Mouse (Mus musculus) left cerebral cortex, adult 2 months (tissue): ENCODE measurements at regions not wholly inside any gene's neighbourhood (a gene's known extent, or its start where the extent isn't known, plus 50 kb on each side); places are given as distances from the start of the nearest gene placed in this dataset.

Experiments
- DNase-seq, 2 experiments: peaks; one replicate each; pipeline ENCODE4 v3.0.0; 2021 to 2022; ENCODE audit warnings: low spot score in 2 of 2, mixed read lengths in 1 of 2; ENCODE audit errors: extremely low spot score in 1 of 2
- H3K27ac ChIP-seq: fragments of 200-600 bp; 2 replicates; pipeline ENCODE4 v1.8.1; 2022
- H3K4me3 ChIP-seq: fragments of 200-600 bp; 2 replicates; pipeline ENCODE4 v1.8.1; 2022
- CTCF ChIP-seq: fragments of 200-600 bp; IDR thresholded peaks from 2 replicates; pipeline ENCODE4 v1.8.1; 2022; ENCODE audit warnings: antibody characterized with exemption, mild to moderate bottlenecking, moderate library complexity
- intact Hi-C: fragments of 180-260 bp; cut with DNase I; formaldehyde crosslinking; loops from one replicate; pipeline ENCODE4 v1.15.1; 2025

DNA sequence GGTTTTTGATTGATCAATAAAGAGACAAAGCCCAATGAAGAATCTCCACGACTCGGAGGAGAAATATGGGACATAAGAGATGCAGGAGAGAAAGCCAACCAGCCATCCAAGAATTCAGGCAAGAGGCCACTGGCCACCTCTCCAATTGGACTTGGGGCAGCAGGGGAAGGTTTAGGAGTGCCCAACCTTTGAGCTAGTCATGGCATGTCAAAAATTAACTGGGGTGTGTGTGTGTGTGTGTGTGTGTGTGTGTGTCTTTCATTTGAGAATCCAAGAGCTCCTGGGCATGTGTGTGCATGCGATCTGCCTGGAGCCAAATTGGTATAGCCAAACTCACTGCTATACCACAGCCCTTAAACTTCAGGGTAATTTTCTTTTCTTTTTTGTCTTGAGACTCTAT is 51.6 kb upstream of the Cecr2 start:
- no peak overlapping the region for H3K4me3 ChIP-seq
- DNase-seq: no peak
- H3K27ac ChIP-seq: no peak overlapping the region
- intact Hi-C loops: no loop called here
- TF ChIP-seq CTCF: no peak

GRCm38 (mm10) chr6:120612346-120612745 is 53.8 kb upstream of the Cecr2 start:
- DNase-seq: no peak
- intact Hi-C loops: no loop called here
- TF ChIP-seq CTCF: no peak
- no peak overlapping the region for H3K4me3 ChIP-seq
- H3K27ac ChIP-seq: no peak overlapping the region

GRCm38 (mm10) chr6:120609858-120610257 is 56.3 kb upstream of the Cecr2 start:
- Histone ChIP-seq H3K4me3 (no peak overlapping the region), H3K27ac (no peak overlapping the region)
- DNase-seq: no peak
- no peak for TF ChIP-seq CTCF
- intact Hi-C loops: no loop called here

DNA sequence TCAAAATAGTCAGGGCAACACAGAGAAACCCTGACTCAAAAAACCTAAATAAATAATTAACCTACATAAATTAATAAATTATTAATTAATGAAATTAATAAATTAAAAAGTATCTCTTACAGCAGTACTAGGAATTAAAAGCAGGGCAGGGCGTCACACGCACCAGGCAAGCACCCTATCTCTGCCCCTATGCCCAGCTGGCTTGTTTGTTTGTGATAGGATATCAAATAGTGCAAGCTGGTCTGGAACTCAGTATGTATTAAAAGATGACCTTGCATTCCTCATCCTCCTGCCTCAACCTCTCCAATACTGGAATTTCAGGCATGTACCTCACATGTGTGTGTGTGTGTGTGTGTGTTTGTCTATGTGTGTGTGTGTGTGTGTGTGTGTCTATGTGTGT is 60.7 kb upstream of the Cecr2 start:
- TF ChIP-seq CTCF: no peak
- Histone ChIP-seq H3K27ac (no peak overlapping the region), H3K4me3 (no peak overlapping the region)
- no peak for DNase-seq
- intact Hi-C loops: no loop called here

DNA sequence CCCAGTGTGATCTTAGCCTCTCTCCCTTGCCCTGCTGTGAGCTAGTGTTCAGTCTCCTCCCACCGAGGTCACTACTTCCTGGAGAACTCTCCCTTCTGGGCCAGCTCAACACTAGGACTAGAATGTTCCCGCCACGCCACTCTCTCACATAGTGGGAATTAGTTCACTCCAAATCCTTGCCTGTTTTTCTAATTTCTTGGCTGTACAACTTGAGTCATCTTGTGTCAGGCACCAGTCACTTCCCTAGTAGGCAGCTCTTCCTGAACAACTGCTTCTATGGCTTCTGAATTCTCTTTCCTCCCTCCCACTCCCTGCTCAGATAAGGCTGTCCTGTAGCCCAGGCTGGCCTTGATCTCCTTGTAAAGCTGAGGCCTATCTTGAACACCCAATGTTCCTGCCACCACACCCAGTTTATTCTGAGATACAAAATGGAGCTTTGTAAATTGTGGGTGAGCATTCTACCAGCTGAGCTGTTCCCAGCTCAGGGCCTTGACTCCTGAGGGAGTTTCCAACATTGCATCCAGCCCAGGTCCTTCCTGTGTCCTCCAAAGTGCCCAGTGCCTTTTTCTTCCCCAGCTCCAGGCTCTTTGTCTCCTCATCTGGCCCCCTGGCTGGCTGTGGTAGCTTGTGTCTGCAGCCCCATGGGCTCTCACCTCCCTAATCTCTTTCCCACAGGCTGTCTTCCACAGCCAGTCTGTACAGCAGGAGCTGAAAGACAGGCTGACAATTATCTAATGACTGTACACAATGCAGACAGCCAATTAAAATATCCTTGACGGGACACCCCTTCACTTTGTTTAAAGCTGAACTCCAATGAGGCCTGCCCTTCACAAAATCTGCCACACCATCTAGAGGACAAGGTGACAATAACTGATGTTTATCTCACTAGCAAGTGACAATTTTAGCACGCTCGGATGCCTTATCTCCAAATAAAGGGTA is 61.9 kb upstream of the Cecr2 start:
- intact Hi-C loops: loop anchor here (5.0 kb wide), 1 partner anchor 133 kb away; no protein-coding TSS in a partner anchor
- H3K4me3 ChIP-seq: no peak overlapping the region
- H3K27ac ChIP-seq: no peak overlapping the region
- no peak for DNase-seq
- no peak for TF ChIP-seq CTCF

DNA sequence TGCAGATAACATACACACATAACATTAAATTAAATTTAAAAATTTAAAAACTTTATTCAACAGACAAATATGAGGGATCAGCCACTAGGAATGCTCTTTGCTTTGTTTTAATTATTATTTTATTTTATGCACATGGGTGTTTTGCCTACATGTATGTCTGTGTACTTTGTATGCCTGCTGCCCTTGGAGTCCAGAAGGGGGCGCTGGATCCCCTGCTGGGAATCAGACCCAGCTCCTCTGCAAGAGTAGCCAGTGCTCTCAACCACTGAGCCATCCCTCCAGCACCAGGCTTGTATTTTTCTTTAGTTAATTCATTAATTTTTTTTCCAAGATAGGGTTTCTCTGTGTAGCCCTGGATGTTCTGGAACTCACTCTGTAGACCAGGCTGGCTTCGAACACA is 62.7 kb upstream of the Cecr2 start:
- Histone ChIP-seq H3K4me3 (no peak overlapping the region), H3K27ac (no peak overlapping the region)
- intact Hi-C loops: loop anchor here (5.0 kb wide), 1 partner anchor 134 kb away; no protein-coding TSS in a partner anchor
- DNase-seq: no peak
- TF ChIP-seq CTCF: peak; percentile 50

DNA sequence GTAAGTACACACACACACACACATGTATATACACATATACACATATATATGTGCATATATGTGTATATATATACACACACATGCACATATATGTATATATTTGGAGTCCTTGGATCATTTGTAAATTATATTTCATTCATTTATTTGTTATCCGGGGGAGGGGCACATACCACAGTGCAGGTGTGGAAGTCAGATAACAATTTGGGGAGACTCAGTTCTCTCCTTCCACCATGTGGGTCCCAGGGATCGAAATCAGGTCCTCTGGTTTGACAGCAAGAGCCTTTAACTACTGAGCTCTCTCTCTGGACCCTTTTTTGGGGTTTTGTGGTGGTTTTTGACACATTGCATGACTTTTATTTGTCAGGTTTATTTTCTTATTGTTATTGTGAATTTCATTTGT is 65.8 kb upstream of the Cecr2 start:
- intact Hi-C loops: loop anchor here (5.0 kb wide), 1 partner anchor 137 kb away; no protein-coding TSS in a partner anchor
- TF ChIP-seq CTCF: no peak
- no peak overlapping the region for H3K4me3 ChIP-seq
- DNase-seq: no peak
- H3K27ac ChIP-seq: no peak overlapping the region

DNA sequence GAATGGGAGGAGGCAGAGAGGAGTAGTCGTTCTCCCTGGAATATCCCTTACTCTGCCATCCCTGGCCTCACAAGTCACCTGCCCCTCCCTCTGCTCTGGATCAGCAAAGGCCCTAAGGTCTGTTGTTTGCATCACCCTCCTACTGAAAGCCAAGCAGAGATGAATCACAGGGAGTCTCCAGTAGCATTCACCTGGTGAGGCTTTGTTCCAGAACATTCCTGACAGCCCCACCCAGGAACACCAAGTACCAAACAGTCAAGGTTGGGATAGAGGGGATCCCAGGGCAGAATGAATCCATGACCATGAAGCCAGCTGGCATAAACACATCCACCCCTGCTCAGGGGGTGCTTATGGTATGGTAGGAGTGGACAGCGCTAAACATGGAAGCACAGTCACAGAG is 67.4 kb upstream of the Hdhd5 start:
- intact Hi-C loops: no loop called here
- no peak for TF ChIP-seq CTCF
- DNase-seq: no peak
- no peak overlapping the region for H3K27ac ChIP-seq
- no peak overlapping the region for H3K4me3 ChIP-seq

DNA sequence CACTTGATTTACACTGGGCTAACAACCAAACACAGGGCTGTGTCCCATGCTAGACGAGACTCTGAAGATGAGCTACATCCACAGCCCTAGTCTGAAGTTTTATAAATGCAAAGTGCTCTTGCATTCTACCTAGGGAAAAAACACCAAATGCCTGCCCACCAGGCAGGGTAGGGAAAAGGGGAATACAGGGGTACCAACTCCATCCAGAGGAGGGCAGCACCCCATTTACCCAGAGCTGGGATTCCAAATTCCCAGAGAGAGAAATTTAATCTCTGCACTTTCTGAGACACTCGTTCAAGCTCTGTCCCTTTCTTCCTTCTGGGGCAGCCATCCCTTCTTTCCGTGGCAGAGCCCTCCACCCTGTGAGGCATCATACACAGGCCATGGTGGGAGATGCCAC is 66.8 kb upstream of the Hdhd5 start:
- H3K27ac ChIP-seq: no peak overlapping the region
- intact Hi-C loops: no loop called here
- no peak for DNase-seq
- no peak overlapping the region for H3K4me3 ChIP-seq
- peak; percentile 51 for TF ChIP-seq CTCF

DNA sequence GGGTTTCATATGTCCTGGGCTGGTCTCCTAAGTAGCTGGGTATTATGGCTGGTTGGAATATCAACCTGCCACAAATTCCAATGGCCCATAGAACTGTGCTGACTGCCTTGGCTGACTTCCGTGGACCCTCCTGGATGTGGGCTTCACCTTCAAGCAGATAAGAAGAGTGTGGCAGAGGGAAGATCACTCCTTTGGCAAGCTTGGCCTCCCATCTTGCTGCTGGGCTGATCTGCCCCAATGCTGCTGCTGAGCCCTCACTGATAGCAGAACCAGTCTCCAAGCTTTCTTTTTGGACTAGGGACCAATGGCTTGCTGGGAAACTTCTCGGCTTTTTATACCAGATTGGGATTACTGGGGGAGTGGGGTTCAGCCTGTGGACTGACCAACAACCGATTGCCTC is 65.6 kb upstream of the Hdhd5 start:
- intact Hi-C loops: no loop called here
- no peak for TF ChIP-seq CTCF
- no peak overlapping the region for H3K27ac ChIP-seq

DNA sequence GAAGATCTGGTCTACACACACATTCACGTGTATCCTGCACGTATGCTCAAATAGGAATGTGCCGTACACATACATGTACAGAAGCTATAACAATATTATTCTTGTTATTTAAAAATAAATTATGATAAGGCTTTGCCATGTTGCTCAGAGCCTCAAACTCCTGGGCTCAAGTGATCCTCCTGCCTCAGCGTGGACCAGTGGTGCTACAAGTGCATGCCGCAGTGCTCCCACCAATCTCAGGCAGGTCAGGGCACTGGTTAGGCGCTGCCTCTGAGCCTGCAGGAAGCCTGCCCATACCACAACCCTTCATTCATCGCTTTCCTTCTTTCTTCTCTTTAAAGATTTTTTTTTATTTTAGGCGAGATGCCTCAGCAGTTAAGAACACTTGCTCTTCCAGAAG is 63.3 kb upstream of the Hdhd5 start:
- Histone ChIP-seq H3K4me3 (no peak overlapping the region), H3K27ac (no peak overlapping the region)
- no peak for TF ChIP-seq CTCF
- intact Hi-C loops: no loop called here
- DNase-seq: no peak

More for the DNA sequence above, 65.6 kb upstream of the Hdhd5 start:
- no peak overlapping the region for H3K4me3 ChIP-seq
- DNase-seq: no peak

- TF ChIP-seq CTCF: no peak
- intact Hi-C loops: no loop called here
- DNase-seq: no peak
- no peak overlapping the region for H3K4me3 ChIP-seq
- H3K27ac ChIP-seq: no peak overlapping the region
These were observed 61.6 kb upstream of the Hdhd5 start for GRCm38 (mm10) chr6:120592705-120593104.

DNA sequence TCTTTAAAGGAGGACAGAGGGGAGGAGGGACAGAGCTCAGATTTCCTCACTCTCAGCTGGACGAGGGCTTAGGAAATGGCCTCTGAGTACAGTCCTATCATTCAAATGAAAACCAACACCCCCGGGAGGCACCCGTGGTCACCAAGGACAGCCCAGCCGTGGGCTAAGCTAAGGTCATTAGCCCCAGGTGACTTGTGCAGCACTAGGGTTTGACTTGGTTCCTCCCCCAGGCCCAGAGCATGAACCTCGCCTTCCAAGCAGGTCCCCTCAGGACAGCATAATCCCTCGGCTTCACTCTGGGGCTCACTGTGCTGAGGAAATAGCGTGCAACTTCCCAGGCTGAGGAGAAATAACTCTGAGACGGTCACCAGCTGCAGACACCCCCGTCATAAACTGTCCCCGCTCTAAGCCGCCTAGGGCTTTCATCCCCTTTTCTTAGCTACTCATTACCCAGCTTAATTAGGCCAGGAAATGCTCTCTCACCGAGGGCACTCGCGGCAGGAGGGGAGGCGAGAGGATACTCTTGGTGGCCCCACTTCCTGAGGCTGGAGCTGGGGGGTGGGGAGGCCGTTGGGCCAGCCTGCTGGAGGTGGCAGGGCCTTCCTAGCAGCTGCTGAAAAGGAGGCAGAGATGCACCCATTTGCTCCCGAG is 61.0 kb upstream of the Hdhd5 start:
- DNase-seq: no peak
- intact Hi-C loops: no loop called here
- TF ChIP-seq CTCF: no peak
- Histone ChIP-seq H3K27ac (peak overlapping the region; percentile 32; the same call in 1 of the 2 replicates), H3K4me3 (no peak overlapping the region)
